Mouse (Mus musculus) kidney, adult 18-20 months (tissue): ENCODE measurements around the gene Scai.
"Not testable (repeated sequence)": the region's sequence is repeated elsewhere in the genome, so short reads cannot be mapped to it uniquely, and the experiment has no call there.

Source experiments
- DNase-seq: peaks from one replicate; pipeline ENCODE4 v3.0.0; 2021

The Scai gene

GRCm38 (mm10) chr2:39129526-39130326, 60.8 kb downstream of the Scai start:
- no peak for DNase-seq

DNA sequence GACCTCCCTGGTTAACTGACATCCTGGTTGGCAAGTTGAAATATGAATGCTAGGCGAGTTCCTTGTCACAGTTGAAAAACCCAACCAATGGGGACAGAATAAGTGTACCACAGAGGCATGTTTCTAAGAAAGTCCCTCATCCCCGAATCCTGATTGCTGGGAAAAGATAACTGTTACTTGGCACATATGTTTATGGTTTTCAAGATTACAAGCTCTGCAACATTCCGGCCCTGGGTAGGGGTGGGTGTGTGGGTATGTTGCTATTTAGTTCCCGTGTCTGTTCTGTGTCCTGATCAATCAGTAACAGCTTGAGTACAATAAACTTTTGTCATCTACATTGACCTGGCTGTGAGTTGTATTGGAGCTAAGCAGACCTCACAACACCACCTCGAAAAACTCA, 66.4 kb downstream of the Scai start:
- no peak for DNase-seq

DNA sequence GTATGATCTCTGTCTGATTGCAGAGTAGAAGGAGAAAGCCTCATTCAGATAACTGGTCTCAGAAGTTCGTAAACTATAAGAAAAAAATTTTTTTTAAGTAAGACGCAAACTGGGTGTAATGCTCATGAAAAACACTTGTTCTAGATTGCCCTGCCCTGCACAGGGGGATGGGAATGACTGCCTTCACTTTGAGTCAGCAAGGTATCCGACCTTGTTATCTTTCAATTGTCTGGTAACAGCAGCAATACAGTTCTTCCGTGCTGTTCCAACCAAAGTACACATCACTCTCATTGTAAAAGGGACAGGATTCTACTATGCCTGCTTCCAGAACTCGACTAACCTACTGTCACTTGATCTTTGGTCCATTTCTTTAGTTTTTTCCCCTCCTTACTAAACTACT, 69.4 kb downstream of the Scai start:
- DNase-seq, result no peak

DNA sequence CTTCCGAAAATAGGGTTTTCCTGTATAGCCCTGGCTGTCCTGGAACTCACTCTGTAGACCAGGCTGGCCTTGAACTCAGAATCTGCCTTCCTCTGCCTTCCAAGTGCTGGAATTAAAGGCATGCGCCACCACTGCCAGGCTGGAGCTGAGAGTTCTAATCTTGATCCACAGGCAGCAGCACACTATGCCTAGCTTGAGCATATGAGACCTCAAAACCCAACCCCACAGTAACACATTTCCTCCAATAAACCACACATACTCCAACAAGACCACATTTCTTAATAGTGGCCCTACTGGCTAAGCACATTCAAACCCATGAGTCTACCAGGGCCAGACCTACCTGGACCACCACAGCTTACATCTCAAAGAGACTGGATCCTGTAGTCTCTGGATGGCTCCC, 74.0 kb downstream of the Scai start:
- DNase-seq, result no peak

- DNase-seq, result no peak
Measured at GRCm38 (mm10) chr2:39114093-39114492, 76.4 kb downstream of the Scai start.

- DNase-seq, result no peak
Measured at GRCm38 (mm10) chr2:39110514-39110913, 80.0 kb downstream of the Scai start.

DNA sequence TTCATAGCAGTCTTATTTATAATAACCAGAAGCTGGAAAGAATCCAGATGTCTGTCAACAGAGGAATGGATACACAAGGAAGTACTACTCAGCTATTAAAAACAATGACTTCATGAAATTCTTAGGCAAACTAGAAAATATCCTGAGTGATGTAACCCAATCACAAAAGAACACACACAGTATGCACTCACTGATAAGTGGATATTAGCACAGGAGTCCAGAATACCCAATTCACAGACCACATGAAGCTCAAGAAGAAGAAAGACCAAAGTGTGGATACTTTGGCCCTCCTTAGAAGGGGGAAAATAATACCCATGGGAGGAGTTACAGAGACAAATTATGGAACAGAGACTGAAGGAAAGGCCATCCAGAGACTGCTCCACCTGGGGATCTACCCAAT, 80.8 kb downstream of the Scai start:
- DNase-seq, result not testable (repeated sequence)

DNA sequence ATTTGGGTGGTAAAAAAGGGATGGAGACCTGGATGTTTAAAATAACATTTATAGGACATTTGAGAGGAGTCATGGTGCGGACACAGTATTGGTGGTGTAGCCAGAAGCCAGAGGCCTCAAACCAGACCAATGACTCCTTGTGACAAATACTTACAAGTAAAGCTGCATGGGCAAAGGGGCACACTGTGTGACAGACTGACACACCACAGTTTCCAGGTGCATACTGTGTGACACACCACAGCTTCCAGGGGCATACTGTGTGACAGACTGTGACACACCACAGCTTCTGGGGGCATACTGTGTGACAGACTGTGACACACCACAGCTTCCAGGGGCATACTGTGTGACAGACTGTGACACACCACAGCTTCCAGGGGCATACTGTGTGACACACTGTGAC, 90.6 kb downstream of the Scai start:
- DNase-seq, result not testable (repeated sequence)

- no peak for DNase-seq
Measured at GRCm38 (mm10) chr2:39097993-39098392, 92.5 kb downstream of the Scai start.

- no peak for DNase-seq
Measured at GRCm38 (mm10) chr2:39091966-39092365, 98.6 kb downstream of the Scai start.

DNA sequence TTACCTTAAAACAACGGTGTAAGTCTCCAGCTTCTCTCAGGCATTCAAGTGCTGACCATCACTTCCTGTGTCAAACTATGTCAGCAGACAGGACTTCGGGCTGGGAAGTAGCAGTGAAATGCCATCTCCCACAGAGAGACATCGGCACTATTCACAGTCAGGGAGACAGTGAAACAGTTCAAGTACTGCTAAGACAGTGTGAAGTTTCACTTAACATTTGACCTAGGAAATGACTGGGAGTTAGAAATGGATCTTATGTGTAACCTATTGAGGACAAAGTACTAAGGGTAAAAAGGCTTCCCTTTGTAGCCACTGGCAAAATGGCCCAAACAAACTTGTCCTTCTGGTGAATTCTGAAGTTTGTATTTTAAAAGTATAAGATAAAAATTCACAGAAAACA, 107.8 kb downstream of the Scai start:
- peak; percentile 7 for DNase-seq

- DNase-seq, result no peak
Measured at GRCm38 (mm10) chr2:39070666-39071065, 119.9 kb downstream of the Scai start.

DNA sequence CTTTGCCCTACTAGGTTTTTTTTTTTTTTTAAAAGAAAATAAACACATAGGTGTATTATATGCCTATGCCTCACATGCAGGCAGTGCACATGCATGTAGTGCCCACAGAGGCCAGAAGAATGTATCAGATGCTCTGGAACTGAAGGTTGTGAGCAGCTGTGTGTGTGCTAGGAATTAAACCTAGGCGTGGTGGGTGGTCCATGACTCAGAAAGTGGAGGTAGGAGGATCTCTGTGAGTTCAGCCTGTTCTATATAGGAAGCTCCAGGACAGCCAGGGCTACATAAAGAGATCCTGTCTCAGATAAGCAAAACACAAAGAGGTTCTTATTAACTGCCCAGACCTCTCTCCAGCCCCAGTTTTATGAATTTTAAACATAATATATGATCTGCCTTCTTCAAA, 121.4 kb downstream of the Scai start:
- DNase-seq, result no peak

DNA sequence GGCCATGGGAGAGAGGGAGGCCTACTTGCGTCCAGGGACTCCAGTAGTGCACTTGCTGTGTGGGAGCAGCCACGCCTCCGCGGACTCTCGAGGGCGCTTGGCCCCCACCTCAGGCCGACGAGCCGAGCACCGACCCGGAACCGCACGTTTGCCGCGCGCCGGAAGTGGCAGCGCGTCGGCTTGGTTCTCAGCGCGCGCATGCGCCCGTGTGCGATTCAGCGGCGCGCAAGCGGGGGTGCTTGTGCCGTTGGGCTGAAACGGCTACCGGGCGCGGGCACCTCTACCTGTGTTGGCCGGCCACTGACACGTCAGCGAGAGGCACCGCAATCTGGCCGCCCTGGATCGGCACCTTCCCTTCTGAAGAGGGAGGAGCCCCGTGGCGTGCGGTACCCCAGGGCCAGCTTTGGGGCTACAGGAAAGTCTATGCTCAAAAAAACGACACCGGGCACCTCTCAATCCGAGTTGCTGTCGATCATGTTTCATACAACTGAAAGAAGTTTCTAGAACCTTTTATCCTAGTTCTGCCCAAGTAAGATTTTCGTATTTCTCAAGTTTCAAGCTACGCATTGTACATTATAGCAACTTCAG, 125.0 kb downstream of the Scai start, which contains the start of gene Golga1:
Golga1 (minus strand) TSS at position 142 of the 588 bp plus-strand sequence.
- DNase-seq, result peak; percentile 89

DNA sequence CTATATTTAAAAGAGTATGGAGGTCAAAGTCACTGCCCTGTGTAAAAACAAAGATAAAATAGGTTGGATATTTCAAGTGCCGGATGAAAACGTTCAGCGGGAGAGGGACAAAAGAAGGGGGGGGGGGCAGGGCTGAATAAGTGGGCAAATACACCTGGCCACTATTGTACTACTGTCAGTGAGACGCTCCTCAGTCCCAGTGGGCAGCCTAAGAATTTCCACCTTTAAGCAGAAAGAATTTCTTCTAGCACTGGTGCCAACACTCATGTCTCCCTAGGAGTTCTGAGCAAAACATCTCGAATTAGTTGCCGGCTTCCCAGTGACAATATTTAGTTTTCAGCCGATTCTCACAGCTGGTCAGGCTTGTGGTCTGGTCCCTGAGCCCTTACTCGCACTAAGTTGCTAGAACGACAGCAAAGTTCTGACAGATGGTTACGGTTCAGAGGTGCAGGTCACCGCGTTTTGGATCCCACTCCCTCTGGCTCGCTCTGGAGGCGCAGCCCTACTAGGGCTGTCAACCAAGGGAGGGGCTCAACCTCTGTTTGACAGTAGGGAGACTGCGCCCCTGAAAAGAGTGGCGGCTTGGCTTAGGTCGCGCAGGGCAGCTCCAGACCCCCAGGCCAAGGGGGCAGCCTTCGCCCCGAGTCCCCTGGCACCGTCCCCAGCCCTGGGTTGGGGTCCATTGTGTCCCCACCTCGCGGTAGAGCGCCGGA, 125.7 kb downstream of the Scai start:
- DNase-seq, result no peak

- no peak for DNase-seq
Measured at GRCm38 (mm10) chr2:39048515-39048914, 142.0 kb downstream of the Scai start.

GRCm38 (mm10) chr2:39040215-39040614, 150.3 kb downstream of the Scai start:
- no peak for DNase-seq

DNA sequence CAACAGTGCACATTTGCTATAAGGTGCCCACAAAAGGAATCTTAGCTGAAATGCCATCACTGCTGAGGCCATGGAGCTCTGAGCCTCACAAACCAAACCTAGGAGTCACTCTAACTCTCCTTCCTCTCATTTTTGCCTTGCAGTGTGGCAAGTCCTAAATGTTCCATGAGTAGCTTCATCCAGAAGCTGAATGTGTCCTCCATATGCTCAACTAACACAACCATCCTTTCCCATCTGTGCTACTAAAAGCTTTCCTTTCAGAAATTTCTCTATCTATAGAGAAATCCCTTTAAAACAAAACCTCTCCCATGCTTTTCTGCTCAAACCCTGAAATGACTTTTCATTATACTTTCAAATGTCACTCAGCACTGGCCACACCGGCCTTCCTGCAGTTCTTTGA, 158.9 kb downstream of the Scai start:
- DNase-seq, result no peak

DNA sequence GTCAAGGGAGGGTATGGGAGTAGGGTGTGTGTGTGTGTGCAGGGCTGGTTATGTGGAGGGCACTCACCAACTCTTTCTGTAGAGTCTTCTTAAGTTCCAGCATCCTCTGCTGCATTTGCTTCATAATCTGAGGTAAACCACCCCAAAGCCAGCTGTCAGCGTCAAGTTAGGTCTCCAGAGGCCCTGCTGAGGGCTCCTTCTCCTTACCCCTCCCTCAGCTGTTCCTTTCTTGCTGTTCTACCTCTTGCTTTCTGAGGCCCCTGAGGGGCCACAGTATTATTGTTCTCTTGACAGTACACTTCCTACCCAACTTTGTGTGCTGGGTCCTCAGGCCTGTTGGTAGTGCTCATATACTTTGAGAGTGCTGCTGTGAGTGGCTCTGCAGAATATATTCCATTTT, 170.5 kb downstream of the Scai start:
- no peak for DNase-seq

DNA sequence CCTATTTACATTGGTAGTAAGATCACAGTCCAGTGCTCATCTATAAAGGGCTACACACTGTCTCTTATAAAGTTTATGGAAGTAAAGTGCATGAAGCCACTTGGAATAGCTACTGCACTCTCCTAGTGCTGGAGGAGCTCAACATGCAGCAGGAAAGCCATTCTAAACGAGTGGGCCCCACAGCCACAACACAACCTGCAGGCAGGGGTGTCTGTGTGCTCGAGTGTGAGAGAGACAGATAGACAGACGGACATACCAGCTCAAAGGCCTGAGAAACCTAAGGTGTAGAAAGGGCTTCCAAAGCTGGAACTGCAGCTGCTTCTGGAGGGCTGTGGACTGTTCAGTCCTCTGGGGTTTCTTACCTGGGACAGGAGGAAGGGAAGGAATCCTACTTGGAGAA, 174.0 kb downstream of the Scai start:
- DNase-seq, result no peak
